Mouse (Mus musculus): ENCODE measurements at regions not wholly inside any gene's neighbourhood (a gene's known extent, or its start where the extent isn't known, plus 50 kb on each side); places are given as distances from the start of the nearest gene placed in this dataset.
A peak's percentile ranks its signal among the peaks of the same experiment; 100 is the strongest.

- DNase-seq (ENCODE audit: low spot score in 2 of 2) = no peak
Observed at GRCm38 (mm10) chr14:68806646-68807045, 487.5 kb downstream of the Synb start.

- no peak for DNase-seq (ENCODE audit: low spot score in 2 of 2)
Observed at GRCm38 (mm10) chr14:68784395-68784794, 509.7 kb downstream of the Synb start.

GRCm38 (mm10) chr14:68783216-68783615 lies 510.9 kb downstream of the Synb start:
- DNase-seq (ENCODE audit: low spot score in 2 of 2) = no peak

- DNase-seq (ENCODE audit: low spot score in 2 of 2) = no peak
Observed at GRCm38 (mm10) chr14:68770411-68770810, 523.7 kb downstream of the Synb start.

GRCm38 (mm10) chr14:68762916-68763315 lies 531.2 kb downstream of the Synb start:
- DNase-seq (ENCODE audit: low spot score in 2 of 2) = no peak

GRCm38 (mm10) chr14:68744661-68745060 lies 549.4 kb downstream of the Synb start:
- DNase-seq (ENCODE audit: low spot score in 2 of 2) = no peak

GRCm38 (mm10) chr14:68738474-68738873 lies 555.6 kb downstream of the Synb start:
- DNase-seq (ENCODE audit: low spot score in 2 of 2) = no peak

- DNase-seq (ENCODE audit: low spot score in 2 of 2) = peak; percentile 61 to 78
Observed at GRCm38 (mm10) chr14:68735756-68736155, 558.3 kb downstream of the Synb start.

GRCm38 (mm10) chr14:68721156-68721555 lies 572.9 kb downstream of the Synb start:
- DNase-seq (ENCODE audit: low spot score in 2 of 2) = no peak

- no peak for DNase-seq (ENCODE audit: low spot score in 2 of 2)
Observed at GRCm38 (mm10) chr14:68719429-68720160, 574.5 kb downstream of the Synb start.

- DNase-seq (ENCODE audit: low spot score in 2 of 2) = no peak
Observed at GRCm38 (mm10) chr14:68718846-68719245, 575.3 kb downstream of the Synb start.
